20 mouse cellular contexts compared by ENCODE assay signal in the genomic region with DNA sequence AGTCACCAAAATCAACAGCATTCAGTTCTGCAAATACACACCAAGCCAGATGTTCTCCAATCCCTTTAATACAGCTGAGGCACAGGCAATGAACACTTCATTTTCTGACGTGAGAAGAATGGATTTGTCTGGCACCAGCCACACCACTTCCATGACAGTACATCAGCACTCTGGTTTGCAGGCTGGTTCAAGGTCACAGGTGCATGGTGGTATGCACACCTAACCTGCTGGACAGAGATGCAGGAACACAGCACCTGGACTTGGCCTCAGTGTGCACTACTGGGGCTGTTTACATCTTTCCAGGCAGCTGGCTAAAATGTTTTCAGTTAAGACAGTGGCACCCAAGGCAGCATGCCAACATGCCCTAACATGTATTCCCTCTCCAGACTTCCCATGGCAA. TPM values are rescaled to one million over a fixed set of nuclear protein-coding genes. Genes with fewer than 3 reads are reported as not detected.
A peak's percentile ranks its signal among the peaks of the same experiment; 100 is the strongest.
DNase-seq lines count a peak whose midpoint lies in the region; ATAC-seq and TF ChIP-seq lines count a peak whose summit lies in the region.
"Had no signal": no experiment of that assay in that cellular context is flagged by ENCODE, and none has a peak within 500 bp of the region (broad histone marks: within the 10 kb centered on the region; RNA-seq: fewer than 3 reads in every experiment).

No protein-coding gene starts in this region.

- dilution Hi-C loops in CH12.LX (cut with MboI; ENCODE audit: extremely low pct_ligation_motif_present, extremely low pct_unique_long_range_greater_than_20kb, low sequenced_read_pairs): no loop called here

- no peak overlapping the region for H3K27ac ChIP-seq in heart, embryonic 12.5 days (ENCODE audit: poor library complexity, severe bottlenecking)
- H3K27ac ChIP-seq in CH12.LX (ENCODE audit: insufficient read depth, low read depth): peak overlapping the region; percentile 67; the same call in 1 of the 2 replicates
- 0 out of 2 replicates have a peak overlapping the region, but pooled peaks have one; percentile 38 for H3K27ac ChIP-seq in liver, embryonic 15.5 days (replicated peaks)
- H3K27ac ChIP-seq: embryonic facial prominence, embryonic 10.5 days; forebrain, embryonic 13.5 days; heart, embryonic 13.5 days; hindbrain, embryonic 14.5 days; neural tube, embryonic 12.5 days had no signal

- no peak overlapping the region for H3K4me2 ChIP-seq in heart, embryonic 12.5 days
- no peak overlapping the region for H3K4me2 ChIP-seq in CH12.LX (ENCODE audit: insufficient read depth, low read depth, poor library complexity, severe bottlenecking)
- H3K4me2 ChIP-seq in liver, embryonic 15.5 days: no peak overlapping the region
- H3K4me2 ChIP-seq: forebrain, embryonic 13.5 days; heart, embryonic 13.5 days; hindbrain, embryonic 14.5 days; lung, embryonic 14.5 days; midbrain, embryonic 11.5 days; neural tube, embryonic 12.5 days had no signal

- no peaks in the 10 kb centered on the region for H3K27me3 ChIP-seq in heart, embryonic 12.5 days (replicated peaks)
- no peaks in the 10 kb centered on the region for H3K27me3 ChIP-seq in CH12.LX (replicated peaks)
- no peaks in the 10 kb centered on the region for H3K27me3 ChIP-seq in liver, embryonic 15.5 days
- H3K27me3 ChIP-seq: forebrain, embryonic 13.5 days; heart, embryonic 13.5 days; neural tube, embryonic 12.5 days had no signal

- no peaks in the 10 kb centered on the region for H3K9me3 ChIP-seq in heart, embryonic 12.5 days (replicated peaks)
- no peaks in the 10 kb centered on the region for H3K9me3 ChIP-seq in CH12.LX (replicated peaks; ENCODE audit: low read length)
- H3K9me3 ChIP-seq in liver, embryonic 15.5 days (replicated peaks): no peaks in the 10 kb centered on the region
- H3K9me3 ChIP-seq: embryonic facial prominence, embryonic 10.5 days; forebrain, embryonic 13.5 days; heart, embryonic 13.5 days; neural tube, embryonic 12.5 days had no signal

- TF ChIP-seq EP300 in CH12.LX (IDR thresholded peaks at IDR 0.05; ENCODE audit: low read length): no peak

- peaks cover 68% of the 10 kb centered on the region for H3K36me3 ChIP-seq in heart, embryonic 12.5 days
- H3K36me3 ChIP-seq in CH12.LX (replicated peaks in 1 of 2; ENCODE audit: control insufficient read depth in 1 of 2, insufficient read depth in 1 of 2, low read length in 1 of 2): peaks cover 81 to 94% of the 10 kb centered on the region in 2 experiments
- peaks cover 72% of the 10 kb centered on the region for H3K36me3 ChIP-seq in liver, embryonic 15.5 days (replicated peaks)

- in situ Hi-C loops in CH12.LX (cut with MboI; ENCODE audit: low pct_ligation_motif_present, low pct_unique_long_range_greater_than_20kb, low sequenced_read_pairs): no loop called here

- 0 out of 2 replicates have a peak, but pooled peaks have one; percentile 16 for TF ChIP-seq POLR2A in CH12.LX (IDR thresholded peaks at IDR 0.05; ENCODE audit: low read depth, low read length)

- ATAC-seq in heart, embryonic 12.5 days (ENCODE audit: insufficient number of reproducible peaks, low FRiP score): no peak
- ATAC-seq in liver, embryonic 15.5 days (ENCODE audit: insufficient read depth): no peak
- ATAC-seq: forebrain, embryonic 13.5 days had no signal

- no peak overlapping the region for H3K4me3 ChIP-seq in heart, embryonic 12.5 days
- no peak overlapping the region for H3K4me3 ChIP-seq in CH12.LX (replicated peaks in 1 of 3; ENCODE audit: low read depth in 2 of 3, low read length in 2 of 3, poor library complexity in 1 of 3)
- H3K4me3 ChIP-seq in liver, embryonic 15.5 days (replicated peaks): no peak overlapping the region
- H3K4me3 ChIP-seq: embryonic facial prominence, embryonic 10.5 days; forebrain, embryonic 13.5 days; heart, embryonic 13.5 days; neural tube, embryonic 12.5 days had no signal

- H3K79me2 ChIP-seq in CH12.LX (replicated peaks; ENCODE audit: control insufficient read depth, extremely low read depth, insufficient read depth, poor library complexity, severe bottlenecking): peaks cover 28% of the 10 kb centered on the region

- H3K9ac ChIP-seq in heart, embryonic 12.5 days: no peak overlapping the region
- H3K9ac ChIP-seq in CH12.LX (ENCODE audit: insufficient read depth, low read depth): no peak overlapping the region
- peak overlapping the region; percentile 11; the same call in 1 of the 2 replicates for H3K9ac ChIP-seq in liver, embryonic 15.5 days
- H3K9ac ChIP-seq: forebrain, embryonic 13.5 days; heart, embryonic 13.5 days; hindbrain, embryonic 14.5 days; lung, embryonic 14.5 days; neural tube, embryonic 12.5 days had no signal

- no peak for TF ChIP-seq CTCF in CH12.LX (conservative IDR thresholded peaks at IDR 0.05 in 1 of 2, IDR thresholded peaks at IDR 0.05 in 1 of 2; ENCODE audit: low read depth in 2 of 2, low read length in 2 of 2)

- no peak for TF ChIP-seq RAD21 in CH12.LX (IDR thresholded peaks at IDR 0.05; ENCODE audit: low read depth, low read length)

- peaks cover 23% of the 10 kb centered on the region for H3K4me1 ChIP-seq in heart, embryonic 12.5 days (replicated peaks)
- peaks cover 7 to 33% of the 10 kb centered on the region in 2 experiments; a peak in 3 of 4 replicates for H3K4me1 ChIP-seq in CH12.LX (ENCODE audit: control insufficient read depth in 1 of 2, insufficient read depth in 2 of 2)
- H3K4me1 ChIP-seq in liver, embryonic 15.5 days (replicated peaks): peaks cover 33% of the 10 kb centered on the region
- H3K4me1 ChIP-seq: forebrain, embryonic 13.5 days; neural tube, embryonic 12.5 days had no signal

- DNase-seq in heart, adult 11 months: peak; percentile 89
- DNase-seq in CH12.LX (ENCODE audit: extremely low read depth) (no peak), NIH3T3 (ENCODE audit: low read depth) (peak; percentile 27)
- DNase-seq in left cerebral cortex, adult 8-10 months (ENCODE audit: low spot score in 2 of 2): no peak
- no peak for DNase-seq in gastrocnemius, postnatal 4 days (ENCODE audit: low spot score in 2 of 2)
- DNase-seq: adrenal gland, postnatal 25 days; cerebellum, adult 8-10 months; gastrocnemius, postnatal 14 days; heart, postnatal 36 days; lung, embryonic 14.5 days; lung, postnatal 36 days; thymus, postnatal 14 days had no signal

- 68% methylated on average over 1 of the region's 1 CpGs for WGBS in heart, embryonic 12.5 days
- 66% methylated on average over 1 of the region's 1 CpGs for WGBS in liver, embryonic 15.5 days (ENCODE audit: insufficient replicate concordance)

TF ChIP-seq in CH12.LX, 34 proteins besides CTCF, POLR2A, EP300 and RAD21:
- TF ChIP-seq MAZ (IDR thresholded peaks at IDR 0.05; ENCODE audit: low read depth, low read length) (no peak), ZC3H11A (IDR thresholded peaks at IDR 0.05; ENCODE audit: low read depth, low read length) (no peak), MAX (IDR thresholded peaks at IDR 0.05; ENCODE audit: low read length) (no peak), ZKSCAN1 (IDR thresholded peaks at IDR 0.05; ENCODE audit: borderline replicate concordance, low read depth, low read length) (no peak), POLR2AphosphoS2 (IDR thresholded peaks at IDR 0.05; ENCODE audit: low read depth, low read length) (0 out of 2 replicates have a peak, but pooled peaks have one; percentile 25), MYC (IDR thresholded peaks at IDR 0.05; ENCODE audit: low read depth, low read length) (no peak), RCOR1 (conservative IDR thresholded peaks at IDR 0.05; ENCODE audit: low read depth, low read length) (no peak)

RNA-seq across cellular contexts. Expression of gene Tomm20, which starts 13.0 kb away (rescaled TPM):
- 211 TPM in 2 replicates for polyA plus RNA-seq in heart, embryonic 12.5 days (2016; fragmentation: Nextera tagmentation; extraction: Ambion mirVana)
- total RNA-seq in CH12.LX (2012; rRNA removed): 337 and 394 TPM in 2 replicates
- 130 and 151 TPM in 2 replicates for total RNA-seq in CH12.LX (2014; rRNA removed)
- polyA plus RNA-seq in CH12.LX (2012; ENCODE audit: insufficient read length, low read depth): 513 TPM in 2 replicates
- 106 and 116 TPM in 2 replicates for polyA plus RNA-seq in liver, embryonic 15.5 days (2015; fragmentation: Nextera tagmentation; extraction: Ambion mirVana)
- total RNA-seq in left cerebral cortex, adult 8-10 months (2022): 100 to 1,000 TPM; 212 to 221 (median 217) TPM
- 100 to 1,000 TPM; 108 to 118 TPM for total RNA-seq in gastrocnemius, postnatal 4 days (2021)

RNA-seq across cellular contexts. Expression of gene Rbm34, which starts 38.2 kb away (rescaled TPM):
- 16.8 and 17.9 TPM in 2 replicates for polyA plus RNA-seq in heart, embryonic 12.5 days (2016; fragmentation: Nextera tagmentation; extraction: Ambion mirVana)
- total RNA-seq in CH12.LX (2012; rRNA removed): 24.8 and 29.8 TPM in 2 replicates
- total RNA-seq in CH12.LX (2014; rRNA removed): 42.7 and 47.2 TPM in 2 replicates
- 42.3 and 52.4 TPM in 2 replicates for polyA plus RNA-seq in CH12.LX (2012; ENCODE audit: insufficient read length, low read depth)
- polyA plus RNA-seq in liver, embryonic 15.5 days (2015; fragmentation: Nextera tagmentation; extraction: Ambion mirVana): 9.4 and 10.7 TPM in 2 replicates
- total RNA-seq in left cerebral cortex, adult 8-10 months (2022): 10 to 100 TPM; 13.2 to 16.4 (median 15.4) TPM
- 10 to 100 TPM; 10.3 to 10.4 TPM for total RNA-seq in gastrocnemius, postnatal 4 days (2021)

Comparison
In these comparisons a context has a peak if more than half of its experiments do, and no peak if none do; other contexts are left out.
1. DNase-seq: peak in heart, adult 11 months (single experiment) and NIH3T3 (single experiment); none in CH12.LX (single experiment), left cerebral cortex, adult 8-10 months (0 of 2) and gastrocnemius, postnatal 4 days (0 of 2).